ENCODE assay signal across 8 mouse cellular contexts in the genomic region with DNA sequence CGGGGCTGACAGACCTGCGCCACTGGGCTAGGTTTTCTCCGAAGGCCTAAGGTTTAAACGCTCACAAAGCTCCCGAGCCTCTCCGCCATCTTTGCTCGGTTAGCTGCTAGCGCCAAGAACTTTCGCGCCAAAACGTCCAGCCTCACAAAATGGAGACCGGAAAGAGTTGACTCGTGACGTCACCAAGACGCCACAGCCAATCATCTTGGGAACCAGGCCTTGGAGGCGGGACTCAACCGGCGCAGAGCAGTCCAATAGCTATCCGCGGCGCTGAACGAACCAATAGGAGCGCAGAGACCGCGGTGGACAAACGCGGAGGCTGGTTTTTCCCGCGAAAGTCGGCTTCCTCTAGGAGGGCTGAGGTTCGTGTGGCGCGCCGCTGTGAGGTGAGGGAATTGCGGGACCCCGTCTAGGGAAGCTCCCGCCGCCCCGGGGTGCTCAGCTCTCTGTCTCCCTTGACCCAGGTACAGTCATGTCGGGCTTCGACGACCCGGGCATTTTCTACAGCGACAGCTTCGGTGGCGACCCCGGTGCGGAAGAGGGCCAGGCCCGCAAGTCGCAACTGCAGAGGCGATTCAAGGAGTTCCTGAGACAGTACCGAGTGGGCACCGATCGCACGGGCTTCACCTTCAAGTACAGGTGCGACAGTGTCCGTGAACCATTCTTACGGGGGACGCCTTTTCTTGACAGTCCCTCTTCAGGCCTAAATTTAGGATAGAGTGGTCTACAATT. TPM values are rescaled to one million over a fixed set of nuclear protein-coding genes. Genes with fewer than 3 reads are reported as not detected.
DNase-seq lines count a peak whose midpoint lies in the region; ATAC-seq and TF ChIP-seq lines count a peak whose summit lies in the region.

Gene Mcm5, plus strand, starts transcription at position 334 of the 732 bp plus-strand sequence.

- H3K4me1 ChIP-seq in erythroblast, embryonic 14.5 days (ENCODE audit: control insufficient read depth): peaks cover 50% of the 10 kb centered on the region
- H3K4me1 ChIP-seq in heart, embryonic 11.5 days (ENCODE audit: control insufficient read depth, insufficient read depth, low read length): peaks cover 10% of the 10 kb centered on the region; the same call in 1 of the 2 replicates
- peaks cover 18% of the 10 kb centered on the region for H3K4me1 ChIP-seq in kidney, embryonic 16.5 days (ENCODE audit: insufficient read depth, low read length)
- H3K4me1 ChIP-seq in liver, adult 2 months (ENCODE audit: control insufficient read depth, insufficient read depth, low read length): peaks cover 11% of the 10 kb centered on the region

- peak within 1 kb of the TSS; percentile 94 for H3K9ac ChIP-seq in heart, embryonic 11.5 days (ENCODE audit: low read depth, low read length)
- H3K9ac ChIP-seq in kidney, embryonic 16.5 days (replicated peaks; ENCODE audit: low read length): peak within 1 kb of the TSS; percentile 85
- peak within 1 kb of the TSS; percentile 77 for H3K9ac ChIP-seq in liver, adult 2 months (ENCODE audit: low read depth, low read length)

- TF ChIP-seq CTCF in C2C12 (IDR thresholded peaks at IDR 0.05; ENCODE audit: control insufficient read depth, insufficient read depth, insufficient read length): no peak
- no peak for TF ChIP-seq CTCF in brain, embryonic 14.5 days (IDR thresholded peaks at IDR 0.05; ENCODE audit: borderline replicate concordance, extremely low read depth, insufficient read depth, insufficient read length)
- TF ChIP-seq CTCF in liver, adult 2 months (IDR thresholded peaks at IDR 0.05; ENCODE audit: low read depth, low read length): no peak

- H3K4me2 ChIP-seq in heart, embryonic 11.5 days: peak within 1 kb of the TSS; percentile 82
- H3K4me2 ChIP-seq in kidney, embryonic 16.5 days (replicated peaks; ENCODE audit: low read depth, low read length): peak within 1 kb of the TSS; percentile 86
- H3K4me2 ChIP-seq in myocyte (ENCODE audit: low read depth): peak within 1 kb of the TSS; percentile 87

- H3K27me3 ChIP-seq in C2C12 (ENCODE audit: control insufficient read depth, insufficient read depth, insufficient read length) (no peaks in the 10 kb centered on the region), myocyte (ENCODE audit: control insufficient read depth, insufficient read depth, insufficient read length) (no peaks in the 10 kb centered on the region)
- no peaks in the 10 kb centered on the region for H3K27me3 ChIP-seq in erythroblast, embryonic 14.5 days (ENCODE audit: control insufficient read depth)
- no peaks in the 10 kb centered on the region for H3K27me3 ChIP-seq in heart, embryonic 11.5 days (ENCODE audit: control insufficient read depth, insufficient read depth, low read length)
- H3K27me3 ChIP-seq in kidney, embryonic 16.5 days (ENCODE audit: insufficient read depth, low read length): no peaks in the 10 kb centered on the region
- H3K27me3 ChIP-seq in liver, adult 2 months (ENCODE audit: control insufficient read depth, insufficient read depth, low read length): no peaks in the 10 kb centered on the region
- H3K27me3 ChIP-seq in splenic B cell, adult 2 months (ENCODE audit: control insufficient read depth, insufficient read depth, low read length, poor library complexity, severe bottlenecking): no peaks in the 10 kb centered on the region

- peak within 1 kb of the TSS; percentile 87 for H3K27ac ChIP-seq in heart, embryonic 11.5 days (ENCODE audit: low read depth, low read length)
- peak within 1 kb of the TSS; percentile 89 for H3K27ac ChIP-seq in kidney, embryonic 16.5 days (ENCODE audit: low read length)
- peak within 1 kb of the TSS; percentile 40 for H3K27ac ChIP-seq in liver, adult 2 months (replicated peaks; ENCODE audit: insufficient read depth, low read depth, low read length)

- H3K9me3 ChIP-seq in erythroblast, embryonic 14.5 days (ENCODE audit: control insufficient read depth, low read length): no peaks in the 10 kb centered on the region
- H3K9me3 ChIP-seq in heart, embryonic 11.5 days (replicated peaks; ENCODE audit: control insufficient read depth, low read length): no peaks in the 10 kb centered on the region
- H3K9me3 ChIP-seq in kidney, embryonic 16.5 days (ENCODE audit: low read length): no peaks in the 10 kb centered on the region

- peak; percentile 100 for DNase-seq in brain, embryonic 14.5 days (ENCODE audit: low read depth)
- peak; percentile 93 for DNase-seq in liver, adult 2 months (ENCODE audit: extremely low read depth, low read depth, low spot score)
- DNase-seq in splenic B cell, adult 2 months (ENCODE audit: low read depth, low spot score): peak; percentile 99

- H3K4me3 ChIP-seq in C2C12 (ENCODE audit: insufficient read depth, poor library complexity, severe bottlenecking) (peak within 1 kb of the TSS; percentile 87), myocyte (peak within 1 kb of the TSS; percentile 66)
- H3K4me3 ChIP-seq in erythroblast, embryonic 14.5 days (replicated peaks): peak within 1 kb of the TSS; percentile 91
- H3K4me3 ChIP-seq in heart, embryonic 11.5 days (ENCODE audit: low read depth, low read length): peak within 1 kb of the TSS; percentile 75
- H3K4me3 ChIP-seq in kidney, embryonic 16.5 days (ENCODE audit: low read length): peak within 1 kb of the TSS; percentile 60
- peak within 1 kb of the TSS; percentile 63 for H3K4me3 ChIP-seq in liver, adult 2 months (ENCODE audit: insufficient read depth, low read depth, low read length)

- H3ac ChIP-seq in C2C12 (ENCODE audit: control insufficient read depth, insufficient read length, low read depth) (peak within 1 kb of the TSS; percentile 88), myocyte (ENCODE audit: control insufficient read depth, insufficient read length) (no peak within 1 kb of the TSS)

- WGBS in heart, embryonic 11.5 days (ENCODE audit: insufficient replicate concordance): under 1% methylated on average over 59 of the region's 59 CpGs
- WGBS in kidney, embryonic 16.5 days: under 1% methylated on average over 59 of the region's 59 CpGs
- under 1% methylated on average over 59 of the region's 59 CpGs for WGBS in liver, adult 2 months

- peak; percentile 17; the same call in 1 of the 2 replicates for TF ChIP-seq POLR2A in brain, embryonic 14.5 days (IDR thresholded peaks at IDR 0.05; ENCODE audit: borderline replicate concordance, extremely low read depth, insufficient read depth, insufficient read length, poor library complexity, severe bottlenecking)
- TF ChIP-seq POLR2A in liver, adult 2 months (IDR thresholded peaks at IDR 0.05; ENCODE audit: extremely low read depth, insufficient read depth, low read length): no peak
- peak; percentile 38 for TF ChIP-seq POLR2A in myocyte (IDR thresholded peaks at IDR 0.05; ENCODE audit: insufficient read length, low read depth)

- ATAC-seq in heart, embryonic 11.5 days (replicated peaks; ENCODE audit: insufficient number of reproducible peaks, low FRiP score, low TSS enrichment): peak; percentile 96
- peak; percentile 98 for ATAC-seq in kidney, embryonic 16.5 days (ENCODE audit: low FRiP score, low TSS enrichment)

- peaks cover 38% of the 10 kb centered on the region for H3K79me2 ChIP-seq in C2C12 (ENCODE audit: control insufficient read depth, insufficient read depth)
- no peaks in the 10 kb centered on the region for H3K79me2 ChIP-seq in liver, adult 2 months (ENCODE audit: control insufficient read depth, insufficient read depth, low read length)
- H3K79me2 ChIP-seq in myocyte (ENCODE audit: control insufficient read depth, insufficient read depth): peaks cover 12% of the 10 kb centered on the region

- H3K79me3 ChIP-seq in C2C12 (ENCODE audit: low read depth): peaks cover 32% of the 10 kb centered on the region

- H3K36me3 ChIP-seq in C2C12 (ENCODE audit: control insufficient read depth, insufficient read depth) (peaks cover 34% of the 10 kb centered on the region), myocyte (ENCODE audit: control insufficient read depth, insufficient read depth) (peaks cover 7% of the 10 kb centered on the region)
- H3K36me3 ChIP-seq in erythroblast, embryonic 14.5 days (ENCODE audit: control insufficient read depth): peaks cover 48% of the 10 kb centered on the region
- peaks cover 19% of the 10 kb centered on the region for H3K36me3 ChIP-seq in heart, embryonic 11.5 days (ENCODE audit: control insufficient read depth, insufficient read depth, low read length)
- H3K36me3 ChIP-seq in kidney, embryonic 16.5 days (ENCODE audit: insufficient read depth, low read length): peaks cover 25% of the 10 kb centered on the region
- no peaks in the 10 kb centered on the region for H3K36me3 ChIP-seq in liver, adult 2 months (ENCODE audit: control insufficient read depth, insufficient read depth, low read length)
- H3K36me3 ChIP-seq in splenic B cell, adult 2 months (ENCODE audit: control insufficient read depth, insufficient read depth, low read length, poor library complexity, severe bottlenecking): peaks cover 8% of the 10 kb centered on the region

TF ChIP-seq in C2C12, 6 proteins besides CTCF, POLR2A, EP300 and RAD21:
- no peak for TF ChIP-seq MYOD1 (IDR thresholded peaks at IDR 0.05; ENCODE audit: control insufficient read depth, insufficient read length, low read depth)
- TF ChIP-seq MYOG (IDR thresholded peaks at IDR 0.05; ENCODE audit: control insufficient read depth, extremely low read depth, insufficient read length): no peak
- no peak for TF ChIP-seq MAX (IDR thresholded peaks at IDR 0.05)
- no peak for TF ChIP-seq CEBPB (IDR thresholded peaks at IDR 0.05; ENCODE audit: low read depth)
- no peak for TF ChIP-seq FOSL1 (IDR thresholded peaks at IDR 0.05; ENCODE audit: insufficient read depth, low read length, poor library complexity, severe bottlenecking)
- TF ChIP-seq USF1 (IDR thresholded peaks at IDR 0.05; ENCODE audit: low read depth): no peak

TF ChIP-seq in myocyte, 11 proteins besides CTCF, POLR2A, EP300 and RAD21:
- TF ChIP-seq E2F4 (IDR thresholded peaks at IDR 0.05; ENCODE audit: insufficient read depth): peak; percentile 89
- TF ChIP-seq SRF (IDR thresholded peaks at IDR 0.05; ENCODE audit: control insufficient read depth, insufficient read length, low read depth): no peak

RNA-seq across cellular contexts. Expression of gene Mcm5, which starts in this region (rescaled TPM):
- polyA plus RNA-seq in C2C12 (2012; fragmentation: generic; extraction: Trizol): 200 TPM
- 53.3 and 80.6 TPM in 2 replicates for polyA plus RNA-seq in brain, embryonic 14.5 days (2012; rRNA removed)
- polyA plus RNA-seq in erythroblast, embryonic 14.5 days (2012): 11.0 and 11.4 TPM in 2 replicates
- polyA plus RNA-seq in heart, embryonic 11.5 days (2014; fragmentation: Nextera tagmentation; extraction: Ambion mirVana): 104 and 110 TPM in 2 replicates
- polyA plus RNA-seq in kidney, embryonic 16.5 days (2015; fragmentation: Nextera tagmentation; extraction: Ambion mirVana): 189 and 191 TPM in 2 replicates
- total RNA-seq in liver, adult 2 months (2014; rRNA removed): 2.8 and 8.3 TPM in 2 replicates
- 2.0 and 2.2 TPM in 2 replicates for polyA plus RNA-seq in liver, adult 2 months (2012; rRNA removed)
- 32.3 TPM for polyA plus RNA-seq in myocyte (2012; fragmentation: generic; extraction: Trizol)

Comparison
In these comparisons a context has a peak if more than half of its experiments do, and no peak if none do; other contexts are left out.
1. Peak in every context shown above with its lines: DNase-seq, ATAC-seq, H3K4me3 ChIP-seq and H3K27ac ChIP-seq.